Mouse (Mus musculus): ENCODE results near the gene Fam122b.
"Not testable (repeated sequence)": the region's sequence is repeated elsewhere in the genome, so short reads cannot be mapped to it uniquely, and the experiment has no call there.

Gene Fam122b

GRCm38 (mm10) chrX:53269289-53270062 lies at the start of gene Fam122b:
Gene Fam122b, minus strand, starts transcription at chrX:53269805.
- DNase-seq (ENCODE audit: low read depth, low spot score), result peak; percentile 87

GRCm38 (mm10) chrX:53287924-53288323 lies 18.3 kb upstream of the Fam122b start:
- no peak for DNase-seq (ENCODE audit: low read depth, low spot score)

GRCm38 (mm10) chrX:53273124-53273523 lies 3.5 kb upstream of the Fam122b start, which contains the start of gene Fam122c:
Gene Fam122c, plus strand, starts transcription at chrX:53273424.
- DNase-seq (ENCODE audit: low read depth, low spot score), result no peak

- DNase-seq (ENCODE audit: low read depth, low spot score), result not testable (repeated sequence)
Measured at GRCm38 (mm10) chrX:53271628-53272027, 2.0 kb upstream of the Fam122b start.

GRCm38 (mm10) chrX:53270063-53270432 lies 443 bp upstream of the Fam122b start:
- peak; percentile 64 for DNase-seq (ENCODE audit: low read depth, low spot score)

- peak; percentile 71 for DNase-seq (ENCODE audit: low read depth, low spot score)
Measured at GRCm38 (mm10) chrX:53268856-53269255, 749 bp downstream of the Fam122b start.

GRCm38 (mm10) chrX:53266186-53266585 lies 3.4 kb downstream of the Fam122b start:
- DNase-seq (ENCODE audit: low read depth, low spot score), result peak; percentile 83

GRCm38 (mm10) chrX:53255195-53255594 lies 14.4 kb downstream of the Fam122b start:
- no peak for DNase-seq (ENCODE audit: low read depth, low spot score)

- peak; percentile 4 for DNase-seq (ENCODE audit: low read depth, low spot score)
Measured at GRCm38 (mm10) chrX:53240011-53240410, 29.6 kb downstream of the Fam122b start, which contains the start of gene Plac1. Gene Plac1, minus strand, starts transcription at chrX:53240111.

GRCm38 (mm10) chrX:53237971-53238370 lies 31.6 kb downstream of the Fam122b start:
- DNase-seq (ENCODE audit: low read depth, low spot score), result peak; percentile 32

GRCm38 (mm10) chrX:53236404-53236803 lies 33.2 kb downstream of the Fam122b start:
- peak; percentile 40 for DNase-seq (ENCODE audit: low read depth, low spot score)

- DNase-seq (ENCODE audit: low read depth, low spot score), result no peak
Measured at GRCm38 (mm10) chrX:53233689-53234088, 35.9 kb downstream of the Fam122b start.

GRCm38 (mm10) chrX:53231965-53232364 lies 37.6 kb downstream of the Fam122b start:
- DNase-seq (ENCODE audit: low read depth, low spot score), result no peak

- no peak for DNase-seq (ENCODE audit: low read depth, low spot score)
Measured at GRCm38 (mm10) chrX:53224353-53224944, 45.2 kb downstream of the Fam122b start.

GRCm38 (mm10) chrX:53220855-53221254 lies 48.8 kb downstream of the Fam122b start:
- no peak for DNase-seq (ENCODE audit: low read depth, low spot score)

- no peak for DNase-seq (ENCODE audit: low read depth, low spot score)
Measured at GRCm38 (mm10) chrX:53214557-53215229, 54.9 kb downstream of the Fam122b start.

GRCm38 (mm10) chrX:53213838-53214237 lies 55.8 kb downstream of the Fam122b start:
- DNase-seq (ENCODE audit: low read depth, low spot score), result no peak

GRCm38 (mm10) chrX:53212485-53212884 lies 57.1 kb downstream of the Fam122b start:
- DNase-seq (ENCODE audit: low read depth, low spot score), result no peak

GRCm38 (mm10) chrX:53211756-53212483 lies 57.7 kb downstream of the Fam122b start:
- no peak for DNase-seq (ENCODE audit: low read depth, low spot score)

GRCm38 (mm10) chrX:53209431-53209830 lies 60.2 kb downstream of the Fam122b start:
- no peak for DNase-seq (ENCODE audit: low read depth, low spot score)

GRCm38 (mm10) chrX:53204690-53205311 lies 64.8 kb downstream of the Fam122b start:
- DNase-seq (ENCODE audit: low read depth, low spot score), result no peak
